Mouse (Mus musculus) T-helper 2 cell (primary cell): ENCODE data around the gene Eddm3b.
"Not testable (repeated sequence)": the region's sequence is repeated elsewhere in the genome, so short reads cannot be mapped to it uniquely, and the experiment has no call there.

Source experiments
- in situ Hi-C: fragments of 300-600 bp; cut with MboI, MseI; formaldehyde crosslinking; loops from one replicate; pipeline ENCODE4 v1.15.1; 2025; ENCODE audit warnings: high pct_unique_total_duplicates

Eddm3b gene

DNA sequence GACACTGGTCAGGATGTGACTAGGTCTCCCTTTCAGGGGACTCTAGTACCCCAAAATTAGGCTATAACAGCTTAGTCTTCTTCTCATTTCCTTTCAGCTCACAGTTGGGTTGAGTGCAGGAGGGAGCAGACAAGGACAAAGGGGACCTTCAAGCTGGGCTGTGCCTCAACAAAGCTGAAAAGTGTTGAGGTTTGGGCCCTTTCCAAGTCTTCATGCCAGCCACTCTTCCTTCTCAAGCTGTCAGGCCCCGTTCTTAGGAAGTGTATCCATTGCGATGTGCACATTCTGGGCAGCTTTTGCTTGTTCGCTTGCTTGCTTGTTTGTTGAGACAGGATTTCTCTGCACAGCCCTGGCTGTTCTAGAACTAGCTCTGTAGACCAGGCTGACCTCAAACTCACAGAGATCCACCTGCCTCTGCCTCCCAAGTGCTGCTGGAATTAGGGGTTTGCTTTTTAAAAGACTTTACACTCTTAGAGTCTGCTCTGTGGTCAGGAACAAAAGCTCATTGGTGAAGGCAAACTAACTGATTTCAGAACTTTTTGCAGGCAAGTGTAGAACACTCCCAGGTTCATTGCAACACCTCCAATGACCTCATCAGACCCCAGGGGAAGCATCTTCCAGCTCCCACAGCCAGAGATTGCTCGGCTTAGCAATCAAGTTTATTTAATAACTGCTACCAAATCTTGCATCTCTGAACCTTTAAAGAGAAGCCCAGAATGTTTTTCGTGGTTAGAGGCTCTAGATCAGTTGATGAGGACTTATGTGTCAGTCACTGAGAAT, 19.9 kb upstream of the Eddm3b start:
- in situ Hi-C loops: no loop called here

DNA sequence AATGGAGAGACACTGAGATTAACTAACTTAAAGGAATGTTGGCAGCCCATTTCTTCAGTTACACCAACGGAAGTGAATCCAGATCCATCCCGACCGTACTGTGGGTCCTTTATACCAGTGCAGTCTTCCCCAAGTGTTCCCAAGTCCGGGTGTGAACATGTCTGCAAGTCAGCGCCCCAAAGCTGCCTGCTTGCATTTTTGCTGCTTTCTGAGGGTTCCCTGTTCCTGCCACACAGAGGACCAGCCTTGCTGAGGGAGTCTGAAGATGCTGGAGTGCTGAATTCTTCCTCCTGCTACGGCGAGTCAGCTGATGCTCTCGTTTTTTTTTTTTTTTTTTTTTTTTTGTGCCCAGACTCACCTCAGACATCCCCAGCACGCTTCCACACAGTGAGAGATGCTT, 19.3 kb upstream of the Eddm3b start:
- in situ Hi-C loops: no loop called here

DNA sequence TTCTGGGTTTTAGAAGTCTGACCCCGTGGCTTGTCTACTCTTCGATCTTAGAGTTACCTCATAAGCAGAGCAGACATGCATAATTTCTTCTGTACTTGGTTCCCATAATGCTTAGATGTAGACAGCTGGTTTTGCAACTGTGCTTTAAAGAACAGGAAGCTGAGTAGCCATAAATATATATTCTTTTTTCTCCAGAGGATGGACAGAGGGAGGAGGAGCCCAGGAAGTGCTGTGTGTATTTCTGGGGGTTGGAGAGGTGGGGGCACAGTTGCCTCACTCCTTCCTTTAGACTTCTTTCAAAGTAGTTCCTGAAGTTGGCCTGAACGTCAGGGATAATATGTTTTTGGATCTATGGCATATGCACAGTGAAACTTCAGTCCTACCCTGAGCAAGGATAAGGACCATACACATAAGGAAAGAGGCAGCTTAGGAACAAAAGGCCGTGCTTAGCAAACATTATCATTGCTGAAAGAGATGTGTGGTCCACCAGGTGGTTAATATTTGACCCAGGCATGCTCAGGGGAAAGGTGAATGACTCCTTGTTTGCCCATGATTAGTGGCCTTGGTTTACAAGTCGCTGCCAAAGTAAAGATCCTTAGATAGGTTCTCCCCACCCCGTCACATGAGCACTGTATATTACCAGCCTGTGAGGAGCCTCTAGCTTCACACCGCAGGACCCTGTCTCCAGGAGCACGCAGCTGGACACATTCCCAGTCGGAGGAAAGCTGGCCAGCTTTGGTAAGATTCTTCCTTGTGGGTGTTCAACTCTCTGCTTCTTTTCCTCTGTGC, 18.3 kb upstream of the Eddm3b start:
- in situ Hi-C loops: no loop called here

DNA sequence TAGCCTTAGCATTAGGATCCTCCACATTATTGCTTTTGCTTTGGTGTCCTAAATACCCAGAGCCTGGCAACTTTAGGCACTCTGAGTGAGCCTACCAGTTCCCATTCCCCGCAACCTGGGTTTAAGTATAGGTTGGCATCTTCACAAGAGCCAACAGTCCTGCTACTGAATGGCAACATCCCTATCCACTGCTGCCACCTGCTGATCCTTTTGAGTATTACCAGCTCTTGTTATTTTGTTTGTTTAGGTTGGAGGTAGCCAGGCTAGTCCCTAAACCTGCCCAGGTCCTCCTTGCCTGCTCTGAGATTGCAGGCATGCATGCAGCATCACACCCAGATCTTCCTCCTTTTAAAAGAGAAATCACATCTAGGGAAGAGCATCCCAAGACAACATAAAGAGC, 15.9 kb upstream of the Eddm3b start:
- in situ Hi-C loops: not testable (repeated sequence)

- in situ Hi-C loops: no loop called here
Measured at GRCm38 (mm10) chr14:51098921-51099320, 15.3 kb upstream of the Eddm3b start.

GRCm38 (mm10) chr14:51101284-51101683, 12.9 kb upstream of the Eddm3b start:
- in situ Hi-C loops: loop anchor here (10.0 kb wide), 1 partner anchor 164 kb away; no protein-coding TSS in a partner anchor

DNA sequence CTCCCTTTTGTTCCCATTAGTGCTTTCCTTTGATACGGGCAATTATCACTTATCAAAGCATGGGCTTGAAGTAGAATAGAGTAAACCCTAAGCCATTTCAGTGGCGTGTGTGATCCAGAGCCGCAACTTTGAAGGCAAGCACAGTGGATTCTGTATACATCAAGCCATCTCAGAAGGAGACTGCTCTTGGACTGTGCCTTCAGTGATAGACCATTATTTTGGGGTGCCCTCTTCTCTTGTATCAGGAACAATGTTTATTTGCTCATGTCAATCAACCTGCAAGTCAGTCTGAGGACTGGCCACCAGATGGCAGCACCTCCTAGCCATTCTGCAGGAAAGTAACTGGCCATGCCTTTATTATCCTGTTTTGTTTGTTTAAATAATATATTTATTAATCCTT, 11.0 kb upstream of the Eddm3b start:
- in situ Hi-C loops: loop anchor here (10.0 kb wide), 1 partner anchor 162 kb away; no protein-coding TSS in a partner anchor

DNA sequence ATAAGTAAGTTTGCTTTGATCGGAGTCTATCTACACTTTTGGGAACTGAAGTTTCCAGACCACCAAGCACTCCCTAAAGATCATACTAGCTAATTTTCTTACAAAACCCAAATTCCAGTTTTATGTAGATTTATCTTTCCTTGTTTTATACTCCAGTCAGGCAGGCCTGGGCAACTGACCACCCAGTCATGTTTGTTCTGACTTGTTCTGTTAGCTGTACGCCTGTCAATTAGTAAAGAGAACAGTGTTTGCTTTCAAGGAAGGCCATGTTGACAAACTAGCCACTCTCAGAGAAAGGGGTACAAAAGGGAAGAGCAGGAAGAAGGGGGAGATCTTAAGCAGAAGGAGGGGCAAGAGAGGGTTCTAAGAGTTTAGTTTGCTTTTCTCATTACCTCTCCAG, 9.9 kb upstream of the Eddm3b start:
- in situ Hi-C loops: loop anchor here (10.0 kb wide), 1 partner anchor 160 kb away; no protein-coding TSS in a partner anchor

DNA sequence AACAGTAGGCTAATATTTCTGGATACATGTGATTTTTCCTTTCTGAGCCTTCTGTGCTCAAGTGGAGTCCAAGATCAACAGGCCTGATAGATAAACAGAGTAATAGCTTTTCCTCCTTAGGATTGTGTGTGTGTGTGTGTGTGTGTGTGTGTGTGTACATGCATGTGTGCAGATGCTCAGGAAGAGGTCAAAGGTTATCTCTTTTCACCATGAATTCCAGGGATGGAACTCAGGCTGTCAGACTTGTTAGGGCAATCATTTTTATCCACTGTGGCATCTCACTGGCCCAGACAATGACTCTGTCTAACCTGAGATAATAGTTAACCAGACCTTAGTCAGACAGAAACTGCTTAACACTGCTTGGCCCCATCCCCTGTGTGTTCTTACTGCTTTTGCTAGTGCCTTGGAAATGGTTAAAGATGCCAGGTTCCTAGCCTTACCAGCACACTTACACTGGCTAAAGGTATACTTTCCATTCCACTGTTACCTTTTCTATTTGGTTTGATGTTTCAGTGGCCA, 7.7 kb upstream of the Eddm3b start:
- in situ Hi-C loops: loop anchor here (10.0 kb wide), 1 partner anchor 158 kb away; no protein-coding TSS in a partner anchor

- in situ Hi-C loops: no loop called here
Measured at GRCm38 (mm10) chr14:51111966-51112365, 2.3 kb upstream of the Eddm3b start.

- in situ Hi-C loops: no loop called here
Measured at GRCm38 (mm10) chr14:51113476-51113875, 750 bp upstream of the Eddm3b start.

- in situ Hi-C loops: no loop called here
Measured at GRCm38 (mm10) chr14:51125684-51126083, 11.5 kb downstream of the Eddm3b start.

DNA sequence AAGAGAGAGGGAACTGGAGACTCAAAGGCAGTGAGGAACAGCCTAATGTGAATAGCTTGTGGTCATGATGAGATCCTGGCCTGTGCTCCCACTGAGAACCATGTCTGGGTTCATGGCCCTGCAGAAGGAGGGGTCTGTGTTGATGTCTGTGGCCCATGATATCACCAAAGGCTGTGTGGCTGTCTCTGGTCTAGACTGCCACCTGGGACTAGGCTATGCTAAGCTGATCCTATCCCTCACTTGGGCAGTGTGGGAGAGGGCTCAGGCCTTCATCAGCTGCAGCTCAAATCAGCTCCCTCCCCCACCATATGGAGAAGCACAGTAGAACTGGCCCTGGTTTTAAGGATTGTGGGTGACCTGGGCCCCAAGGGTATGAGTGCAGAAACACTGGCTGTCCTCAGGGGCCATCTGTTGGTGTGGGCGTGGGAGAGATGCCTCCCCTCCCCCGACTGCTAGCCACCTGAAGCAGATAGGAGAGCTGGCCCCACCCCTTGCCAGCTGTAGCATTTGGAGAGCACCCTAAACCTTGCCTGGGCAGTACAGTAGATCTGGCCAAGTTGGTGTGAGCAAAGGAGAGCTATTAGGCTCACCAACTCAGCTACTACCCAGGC, 13.5 kb downstream of the Eddm3b start:
- in situ Hi-C loops: no loop called here

DNA sequence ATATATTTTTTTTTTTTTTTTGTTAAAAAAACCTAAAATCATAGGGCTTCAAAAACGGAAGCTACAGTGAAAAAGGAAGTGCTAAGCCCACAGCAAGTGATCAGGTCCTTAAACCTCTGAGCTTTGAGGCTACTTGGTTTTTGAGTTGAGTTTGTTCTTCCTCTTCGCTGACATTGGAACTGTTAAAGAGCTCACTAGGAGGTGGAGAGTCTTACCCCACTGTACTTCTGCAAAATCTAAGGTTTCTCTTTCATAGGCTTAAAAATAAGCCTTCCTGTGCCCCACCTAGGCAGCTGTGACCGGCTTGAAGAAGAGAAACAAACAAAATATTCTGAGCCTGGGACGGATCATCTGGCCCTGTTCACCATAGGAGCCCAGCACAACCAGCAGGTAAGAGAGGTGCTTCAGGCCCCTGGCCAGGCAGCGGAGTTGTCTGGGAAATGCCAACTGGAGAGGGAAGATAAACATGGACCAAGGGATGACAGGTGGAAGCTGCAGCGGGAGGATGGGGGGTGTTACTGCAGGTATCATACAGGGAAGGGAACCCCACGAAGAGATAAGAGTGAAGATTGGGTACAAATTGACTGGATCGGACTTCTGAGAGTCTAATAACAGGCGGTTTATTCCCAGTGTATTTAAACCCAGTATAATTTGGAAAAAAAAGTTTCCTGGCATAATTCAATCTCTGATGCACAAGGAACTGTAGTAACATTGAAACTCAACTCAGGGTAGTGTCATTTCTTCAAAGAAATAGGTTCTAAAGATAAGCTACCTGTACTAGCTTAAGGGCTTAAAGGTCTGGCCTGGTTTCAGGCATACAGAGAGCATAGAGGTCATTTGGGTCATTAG, 14.8 kb downstream of the Eddm3b start:
- in situ Hi-C loops: no loop called here

DNA sequence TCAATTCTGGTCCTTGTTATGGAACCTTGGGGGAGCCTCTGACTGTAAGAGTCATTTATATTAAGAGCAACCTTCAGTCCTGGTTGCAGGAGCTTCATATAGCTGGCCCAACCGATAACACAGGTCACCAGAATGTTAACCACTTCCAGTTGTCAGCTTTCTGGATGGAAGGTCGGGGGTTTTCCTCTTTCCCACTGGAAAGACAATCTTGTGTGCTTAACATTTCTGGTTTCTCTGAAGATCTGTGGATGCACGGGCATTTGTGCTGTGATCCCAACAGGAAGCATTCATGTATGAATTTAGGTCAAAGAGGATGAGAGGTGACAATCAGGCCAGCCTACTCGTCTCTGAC, 15.4 kb downstream of the Eddm3b start:
- in situ Hi-C loops: no loop called here

- in situ Hi-C loops: no loop called here
Measured at GRCm38 (mm10) chr14:51130315-51130940, 16.2 kb downstream of the Eddm3b start.

DNA sequence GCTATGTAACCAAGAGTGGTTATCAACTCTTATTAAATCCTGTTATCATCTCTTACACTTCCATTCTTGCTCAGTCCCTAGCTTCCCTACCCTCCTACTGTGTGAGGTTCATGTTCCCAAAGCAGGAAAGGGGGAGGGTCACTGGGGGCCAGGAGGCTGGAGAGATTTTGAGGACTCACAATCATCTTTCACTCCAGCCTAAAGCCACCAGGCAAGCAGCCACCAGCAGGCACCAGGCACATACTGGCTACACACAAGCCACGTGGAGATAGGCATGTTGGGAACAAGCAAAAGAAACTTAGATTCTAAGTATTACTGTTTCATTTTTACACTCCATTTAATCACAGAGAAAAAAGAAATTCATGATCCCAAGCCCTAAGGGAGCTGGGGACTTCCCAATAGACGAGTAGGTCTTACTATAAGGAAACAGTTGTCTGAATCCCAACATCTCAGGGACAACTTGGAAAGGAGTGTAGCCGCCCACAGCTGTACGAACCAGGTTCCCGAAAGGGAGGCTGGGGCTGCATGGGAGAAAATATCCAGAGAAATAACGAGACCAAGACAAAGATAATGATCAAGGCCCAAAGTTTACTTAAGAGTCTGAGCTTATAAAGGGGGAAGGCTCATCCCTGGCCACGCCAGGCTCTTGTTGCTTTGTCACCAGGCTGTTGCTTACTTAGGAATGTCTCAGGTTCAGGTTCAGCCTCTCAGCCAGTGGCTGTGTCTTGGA, 17.0 kb downstream of the Eddm3b start:
- in situ Hi-C loops: no loop called here

DNA sequence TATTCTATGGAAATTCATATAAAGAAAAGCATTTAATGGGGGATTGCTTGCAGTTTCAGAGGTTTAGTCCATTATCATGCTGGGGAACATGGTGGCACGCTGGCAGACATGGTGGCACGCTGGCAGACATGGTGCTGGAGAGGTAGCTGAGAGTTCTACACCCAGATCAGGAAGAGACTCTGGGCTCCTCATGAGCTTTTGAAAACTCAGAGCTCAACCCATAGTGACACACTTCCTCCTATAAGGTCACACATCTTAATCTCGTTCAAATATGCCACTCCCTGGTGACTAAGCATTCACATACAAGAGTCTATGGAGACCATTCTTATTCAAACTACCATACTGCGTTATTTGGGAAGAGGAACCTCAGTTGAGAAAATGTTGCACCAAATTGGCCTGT, 18.1 kb downstream of the Eddm3b start:
- in situ Hi-C loops: no loop called here

GRCm38 (mm10) chr14:51140342-51140741, 26.1 kb downstream of the Eddm3b start:
- in situ Hi-C loops: no loop called here

GRCm38 (mm10) chr14:51142119-51142518, 27.9 kb downstream of the Eddm3b start:
- in situ Hi-C loops: no loop called here
